In the genomic region with DNA sequence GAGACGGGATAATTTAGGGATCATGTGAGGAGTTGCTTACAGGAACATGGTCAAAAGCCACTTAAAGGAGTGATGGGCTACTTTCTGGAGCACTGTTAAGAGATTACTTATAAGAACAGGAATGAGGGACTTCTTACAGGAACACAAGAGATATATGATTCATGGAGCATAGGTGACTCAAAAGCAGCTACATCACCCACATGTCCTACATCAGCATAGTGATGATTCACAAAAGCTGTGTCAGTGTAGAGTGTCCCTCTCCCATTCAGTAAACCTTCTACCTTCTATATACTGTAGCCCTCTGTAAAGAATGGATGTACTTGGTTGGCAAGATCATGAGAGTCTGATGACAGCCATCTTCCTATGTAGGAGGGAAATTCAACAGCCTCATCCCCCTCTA, we compare ENCODE assay signal across 18 mouse cellular contexts.
A peak's percentile ranks its signal among the peaks of the same experiment; 100 is the strongest.
DNase-seq lines count a peak whose midpoint lies in the region; TF ChIP-seq lines count a peak whose summit lies in the region.
"Had no signal": no experiment of that assay in that cellular context is flagged by ENCODE, and none has a peak within 500 bp of the region (broad histone marks: within the 10 kb centered on the region; RNA-seq: fewer than 3 reads in every experiment).

No protein-coding gene starts in this region.

- peak overlapping the region; percentile 81 for H3K27ac ChIP-seq in layer of hippocampus, adult 2 months
- H3K27ac ChIP-seq: embryonic facial prominence, embryonic 10.5 days; embryonic facial prominence, embryonic 12.5 days; forebrain, embryonic 13.5 days; forebrain, embryonic 15.5 days had no signal

- DNase-seq in layer of hippocampus, adult 2 months (ENCODE audit: low spot score in 2 of 2) = no peak
- DNase-seq in layer of hippocampus, adult 11-12 months (ENCODE audit: low spot score) = no peak
- peak; percentile 3 for DNase-seq in right cerebral cortex, adult 18-20 months
- DNase-seq in right cerebral cortex, postnatal 14 days = no peak
- no peak for DNase-seq in heart, adult 9 months (ENCODE audit: low spot score in 2 of 2)
- DNase-seq: adrenal gland, adult 2 months; adrenal gland, postnatal 10 days; adrenal gland, postnatal 25 days; cerebellum, adult 11-12 months; cerebellum, adult 2 months; cerebellum, adult 9-10 months; cerebellum, postnatal 10 days; cerebellum, postnatal 25 days; forebrain, postnatal 0 days had no signal

- no peak for TF ChIP-seq CTCF in layer of hippocampus, adult 2 months (conservative IDR thresholded peaks at IDR 0.05)

- no peak overlapping the region for H3K4me3 ChIP-seq in layer of hippocampus, adult 2 months
- H3K4me3 ChIP-seq: embryonic facial prominence, embryonic 10.5 days; embryonic facial prominence, embryonic 12.5 days; forebrain, embryonic 13.5 days; forebrain, embryonic 15.5 days had no signal
